Mouse (Mus musculus) yolk sac, embryonic 10.5 days (tissue): ENCODE results near the gene Pxdc1.

Experiments used
- DNase-seq: peaks from one replicate; pipeline ENCODE4 v3.0.0-alpha.2; 2017; ENCODE audit warnings: low spot score

Pxdc1 gene

GRCm38 (mm10) chr13:34650953-34651352, 2.3 kb downstream of the Pxdc1 start:
- peak; percentile 78 for DNase-seq

- no peak for DNase-seq
These were observed 2.9 kb downstream of the Pxdc1 start for GRCm38 (mm10) chr13:34650371-34650770.

- no peak for DNase-seq
These were observed 5.5 kb downstream of the Pxdc1 start for GRCm38 (mm10) chr13:34647751-34648150.

- DNase-seq: no peak
These were observed 6.1 kb downstream of the Pxdc1 start for GRCm38 (mm10) chr13:34647221-34647620.

GRCm38 (mm10) chr13:34646240-34646750, 7.0 kb downstream of the Pxdc1 start:
- DNase-seq: no peak

- no peak for DNase-seq
These were observed 7.8 kb downstream of the Pxdc1 start for GRCm38 (mm10) chr13:34645519-34645918.

- DNase-seq: no peak
These were observed 8.9 kb downstream of the Pxdc1 start for GRCm38 (mm10) chr13:34644401-34644800.

- no peak for DNase-seq
These were observed 9.4 kb downstream of the Pxdc1 start for GRCm38 (mm10) chr13:34643926-34644325.

GRCm38 (mm10) chr13:34642941-34643875, 10.1 kb downstream of the Pxdc1 start:
- peak; percentile 43 for DNase-seq

- no peak for DNase-seq
These were observed 12.2 kb downstream of the Pxdc1 start for GRCm38 (mm10) chr13:34641066-34641465.

- peak; percentile 56 for DNase-seq
These were observed 17.3 kb downstream of the Pxdc1 start for GRCm38 (mm10) chr13:34635978-34636377.

GRCm38 (mm10) chr13:34630319-34630718, 23.0 kb downstream of the Pxdc1 start:
- DNase-seq: no peak

- DNase-seq: no peak
These were observed 23.5 kb downstream of the Pxdc1 start for GRCm38 (mm10) chr13:34629741-34630140.

GRCm38 (mm10) chr13:34627446-34627845, 25.8 kb downstream of the Pxdc1 start:
- no peak for DNase-seq

GRCm38 (mm10) chr13:34624414-34624813, 28.9 kb downstream of the Pxdc1 start:
- DNase-seq: no peak

GRCm38 (mm10) chr13:34612402-34612801, 40.9 kb downstream of the Pxdc1 start:
- no peak for DNase-seq

GRCm38 (mm10) chr13:34609711-34610110, 43.6 kb downstream of the Pxdc1 start:
- DNase-seq: no peak

GRCm38 (mm10) chr13:34607079-34607478, 46.2 kb downstream of the Pxdc1 start:
- no peak for DNase-seq

- DNase-seq: no peak
These were observed 47.4 kb downstream of the Pxdc1 start for GRCm38 (mm10) chr13:34605884-34606283.

GRCm38 (mm10) chr13:34605206-34605605, 48.1 kb downstream of the Pxdc1 start:
- DNase-seq: no peak

GRCm38 (mm10) chr13:34604406-34604805, 48.9 kb downstream of the Pxdc1 start:
- no peak for DNase-seq

- no peak for DNase-seq
These were observed 50.5 kb downstream of the Pxdc1 start for GRCm38 (mm10) chr13:34602757-34603156.

- DNase-seq: no peak
These were observed 56.5 kb downstream of the Pxdc1 start for GRCm38 (mm10) chr13:34596797-34597196.
